Mouse (Mus musculus) megakaryocyte, embryonic 14.5 days (primary cell): ENCODE data around the gene Trim31. TPM values are rescaled to one million over a fixed set of nuclear protein-coding genes. Genes with fewer than 3 reads are reported as not detected.

Experiments used
- H3K27me3 ChIP-seq: replicated peaks from 2 replicates; pipeline ENCODE3; 2012; ENCODE audit warnings: inconsistent platforms
- H3K36me3 ChIP-seq: replicated peaks from 2 replicates; pipeline ENCODE3; 2012; ENCODE audit warnings: low read length, inconsistent platforms, mixed read lengths
- H3K4me1 ChIP-seq: 2 replicates; pipeline ENCODE4 v1.6.1; 2012; ENCODE audit warnings: inconsistent platforms
- H3K4me3 ChIP-seq: replicated peaks from 2 replicates; pipeline ENCODE3; 2012; ENCODE audit warnings: moderate library complexity, mild to moderate bottlenecking, inconsistent platforms
- H3K9me3 ChIP-seq: 2 replicates; pipeline ENCODE4 v1.6.1; 2012; ENCODE audit warnings: inconsistent platforms
- FLI1 ChIP-seq: IDR thresholded peaks from 2 replicates; pipeline ENCODE4 v1.6.1; 2012; ENCODE audit warnings: low read length, inconsistent platforms, mixed read lengths
- GATA1 ChIP-seq: IDR thresholded peaks from 3 replicates; pipeline ENCODE4 v1.6.1; 2012; ENCODE audit warnings: mixed read lengths, low read length, inconsistent platforms, borderline replicate concordance
- polyA plus RNA-seq: library from polyadenylated mRNA; stranded (reverse); fragments of >175 nt; gene quantifications from 2 replicates; pipeline ENCODE4 v1.2.3, GENCODE M21; 2012; ENCODE audit warnings: low replicate concordance; ENCODE audit not compliant: insufficient read depth

Gene Trim31
- polyA plus RNA-seq = not detected in 2 replicates

- Histone ChIP-seq H3K4me1 (peaks cover 28% of the 10 kb centered on the region), H3K36me3 (no peaks in the 10 kb centered on the region), H3K27me3 (peaks cover 47% of the 10 kb centered on the region), H3K4me3 (no peak within 1 kb of the TSS), H3K9me3 (no peaks in the 10 kb centered on the region)
- TF ChIP-seq FLI1 (no peak), GATA1 (no peak)
Measured at GRCm38 (mm10) chr17:36897552-36898205, at the start of gene Trim31. Gene Trim31 (plus strand): TSS chr17:36898118.

DNA sequence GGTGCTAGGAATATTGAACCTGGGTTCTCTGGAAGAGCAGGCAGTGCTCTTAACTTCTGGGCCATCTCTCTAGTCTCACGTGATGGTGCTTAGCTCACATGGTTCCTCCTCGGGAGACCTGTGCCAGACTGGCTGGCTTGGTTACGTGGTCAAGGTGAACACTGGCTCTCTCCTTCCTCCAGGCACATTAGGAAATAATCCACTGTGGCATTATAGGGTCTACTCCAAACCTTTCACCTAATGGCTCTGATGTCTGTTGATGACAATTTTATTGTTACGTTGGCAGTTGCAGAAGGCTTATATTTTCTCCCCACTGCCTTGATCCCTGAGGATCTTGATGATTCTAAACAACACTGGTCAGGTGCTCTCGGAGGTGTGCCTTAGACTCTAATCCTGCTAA, 49.0 kb upstream of the Trim31 start:
- Histone ChIP-seq H3K36me3 (peaks cover 47% of the 10 kb centered on the region), H3K9me3 (no peaks in the 10 kb centered on the region)
- TF ChIP-seq FLI1 (no peak), GATA1 (no peak)

DNA sequence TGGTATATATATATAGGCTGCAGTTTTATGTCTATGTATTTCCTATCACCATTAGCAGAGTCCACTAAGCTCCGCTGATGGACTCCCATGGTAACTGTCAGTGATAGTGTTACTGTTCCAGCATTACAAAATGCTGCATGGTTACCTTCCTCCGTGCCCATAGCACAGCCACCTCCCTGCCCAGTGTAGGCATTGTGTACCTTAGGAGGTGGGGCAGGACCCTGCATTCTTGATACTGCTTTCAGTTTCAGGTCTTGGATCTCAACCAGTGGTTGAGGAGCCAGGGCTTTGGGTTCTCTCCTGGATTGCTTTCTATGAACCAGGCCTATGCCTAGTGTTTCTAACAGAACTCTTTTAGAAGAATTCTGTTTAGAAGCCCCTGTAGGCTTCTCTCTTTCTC, 47.9 kb upstream of the Trim31 start:
- H3K36me3 ChIP-seq = peaks cover 57% of the 10 kb centered on the region
- no peaks in the 10 kb centered on the region for H3K9me3 ChIP-seq
- no peaks in the 10 kb centered on the region for H3K27me3 ChIP-seq
- peak overlapping the region; percentile 44 for H3K4me3 ChIP-seq
- H3K4me1 ChIP-seq = peaks cover 67% of the 10 kb centered on the region
- TF ChIP-seq GATA1 (no peak), FLI1 (no peak)

More for the DNA sequence above, 49.0 kb upstream of the Trim31 start:
- Histone ChIP-seq H3K4me1 (peaks cover 78% of the 10 kb centered on the region), H3K27me3 (no peaks in the 10 kb centered on the region), H3K4me3 (no peak overlapping the region)

GRCm38 (mm10) chr17:36851200-36851599, 46.7 kb upstream of the Trim31 start:
- Histone ChIP-seq H3K4me1 (peaks cover 61% of the 10 kb centered on the region), H3K4me3 (no peak overlapping the region), H3K27me3 (no peaks in the 10 kb centered on the region), H3K9me3 (no peaks in the 10 kb centered on the region), H3K36me3 (peaks cover 67% of the 10 kb centered on the region)
- no peak for TF ChIP-seq FLI1
- TF ChIP-seq GATA1 = no peak

DNA sequence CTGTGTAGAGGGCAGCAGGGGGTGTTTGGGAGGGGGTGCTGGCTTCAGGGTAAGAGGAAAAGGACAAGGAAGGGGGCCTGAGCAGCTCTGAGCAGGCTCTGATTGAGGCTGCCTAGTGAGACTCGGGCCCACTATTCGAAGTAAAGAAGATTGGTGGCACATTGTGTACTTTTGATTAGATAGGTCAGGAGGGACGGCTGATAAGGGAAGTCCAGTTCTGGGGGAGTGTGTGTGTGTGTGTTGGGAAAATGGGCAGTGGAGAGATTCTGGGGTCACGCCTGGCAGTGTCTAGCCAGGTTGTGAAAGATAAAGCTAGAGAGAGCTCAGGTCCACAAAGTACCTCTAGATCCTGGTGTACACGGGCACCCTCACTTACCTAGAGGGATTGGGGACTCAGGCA, 46.3 kb upstream of the Trim31 start:
- H3K36me3 ChIP-seq = peaks cover 68% of the 10 kb centered on the region
- no peak overlapping the region for H3K4me3 ChIP-seq
- no peaks in the 10 kb centered on the region for H3K9me3 ChIP-seq
- peaks cover 61% of the 10 kb centered on the region for H3K4me1 ChIP-seq
- H3K27me3 ChIP-seq = no peaks in the 10 kb centered on the region
- TF ChIP-seq FLI1 (no peak), GATA1 (no peak)

DNA sequence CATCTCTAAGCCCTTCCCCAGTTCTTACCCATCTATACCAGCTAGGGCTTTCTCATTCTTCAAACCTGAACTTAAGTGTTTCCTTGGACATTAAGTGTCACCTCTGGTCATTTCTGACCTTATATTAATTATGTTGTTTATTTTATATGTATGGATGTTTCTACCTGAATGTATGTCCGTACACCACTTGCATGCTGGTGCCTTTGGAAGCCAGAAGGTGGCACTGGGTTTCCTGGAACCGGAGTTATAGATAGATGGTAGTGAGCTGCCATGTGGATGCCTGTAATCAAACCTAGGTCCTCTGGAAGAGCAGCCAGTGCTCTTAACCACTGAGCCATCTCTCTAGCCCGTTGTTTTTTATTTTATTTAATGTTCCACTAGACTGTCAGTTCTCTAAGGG, 42.4 kb upstream of the Trim31 start:
- Histone ChIP-seq H3K4me1 (peaks cover 69% of the 10 kb centered on the region), H3K9me3 (no peaks in the 10 kb centered on the region), H3K4me3 (no peak overlapping the region), H3K36me3 (peaks cover 86% of the 10 kb centered on the region), H3K27me3 (no peaks in the 10 kb centered on the region)
- TF ChIP-seq FLI1 = no peak
- no peak for TF ChIP-seq GATA1

DNA sequence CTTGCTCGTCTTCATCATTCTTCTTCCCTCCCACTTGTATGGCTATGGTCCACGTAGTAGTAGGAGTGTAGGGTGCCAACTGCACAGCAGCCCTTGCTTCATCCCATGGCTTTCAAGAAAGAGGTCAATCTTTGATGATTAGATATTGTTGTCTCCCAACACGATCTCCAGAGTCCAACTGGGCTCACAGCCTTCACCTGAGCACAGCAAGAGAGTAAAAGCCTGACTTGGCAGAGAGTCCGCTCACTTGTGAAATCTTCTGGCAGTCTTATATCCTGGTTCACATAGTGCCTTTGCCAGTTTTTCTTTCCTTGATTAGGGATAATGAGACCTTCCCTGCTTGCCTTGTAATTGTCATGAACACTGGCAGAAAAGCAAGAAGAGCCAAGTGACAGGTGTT, 41.7 kb upstream of the Trim31 start:
- no peak for TF ChIP-seq FLI1
- no peak for TF ChIP-seq GATA1
- H3K36me3 ChIP-seq = peaks cover 78% of the 10 kb centered on the region
- peaks cover 69% of the 10 kb centered on the region for H3K4me1 ChIP-seq
- no peaks in the 10 kb centered on the region for H3K27me3 ChIP-seq
- H3K9me3 ChIP-seq = no peaks in the 10 kb centered on the region
- H3K4me3 ChIP-seq = no peak overlapping the region

DNA sequence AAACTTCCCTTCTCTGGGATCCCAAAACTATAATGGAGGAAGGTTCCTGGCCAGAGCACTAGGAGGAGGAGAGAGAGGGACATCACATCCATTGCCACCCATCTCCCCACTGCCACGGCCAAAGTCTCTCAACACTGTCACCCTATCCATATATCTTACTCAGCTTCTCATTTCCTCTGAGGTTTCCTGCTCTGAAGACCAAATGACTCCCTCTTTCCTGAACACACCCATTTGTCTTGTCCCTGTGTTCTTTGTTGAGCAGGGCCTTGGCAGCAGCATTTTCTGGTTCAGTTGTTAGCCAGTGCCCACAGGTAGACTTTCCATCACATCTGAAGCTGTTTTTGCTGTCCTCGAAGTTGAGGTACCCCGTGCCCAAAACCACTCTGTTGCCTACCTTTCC, 39.7 kb upstream of the Trim31 start:
- H3K4me1 ChIP-seq = peaks cover 76% of the 10 kb centered on the region
- TF ChIP-seq FLI1 (no peak), GATA1 (no peak)
- H3K27me3 ChIP-seq = no peaks in the 10 kb centered on the region
- H3K4me3 ChIP-seq = peak overlapping the region; percentile 81
- H3K9me3 ChIP-seq = no peaks in the 10 kb centered on the region
- H3K36me3 ChIP-seq = peaks cover 59% of the 10 kb centered on the region

DNA sequence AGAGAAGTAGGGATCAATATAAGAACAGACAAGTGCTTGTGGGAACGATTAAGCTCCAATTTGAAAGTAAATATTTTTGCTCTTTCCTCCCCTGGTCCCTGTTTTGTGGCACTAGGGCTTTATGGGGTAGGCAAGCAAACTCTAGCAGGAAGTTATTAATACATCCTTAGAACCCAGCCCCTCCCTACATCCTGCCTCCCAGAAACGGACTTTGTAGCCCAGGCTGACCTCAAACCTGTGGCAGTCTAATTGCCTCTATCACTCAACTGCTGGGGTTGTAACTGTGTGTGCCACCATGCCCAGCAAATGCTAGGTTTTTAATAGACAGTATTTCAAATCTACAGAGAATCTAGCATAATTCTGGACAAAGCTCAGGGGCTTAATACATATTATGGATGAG, 36.2 kb upstream of the Trim31 start:
- TF ChIP-seq GATA1 (no peak), FLI1 (no peak)
- H3K27me3 ChIP-seq = peaks cover 15% of the 10 kb centered on the region
- peaks cover 79% of the 10 kb centered on the region for H3K4me1 ChIP-seq
- peaks cover 26% of the 10 kb centered on the region for H3K36me3 ChIP-seq
- no peaks in the 10 kb centered on the region for H3K9me3 ChIP-seq
- no peak overlapping the region for H3K4me3 ChIP-seq

DNA sequence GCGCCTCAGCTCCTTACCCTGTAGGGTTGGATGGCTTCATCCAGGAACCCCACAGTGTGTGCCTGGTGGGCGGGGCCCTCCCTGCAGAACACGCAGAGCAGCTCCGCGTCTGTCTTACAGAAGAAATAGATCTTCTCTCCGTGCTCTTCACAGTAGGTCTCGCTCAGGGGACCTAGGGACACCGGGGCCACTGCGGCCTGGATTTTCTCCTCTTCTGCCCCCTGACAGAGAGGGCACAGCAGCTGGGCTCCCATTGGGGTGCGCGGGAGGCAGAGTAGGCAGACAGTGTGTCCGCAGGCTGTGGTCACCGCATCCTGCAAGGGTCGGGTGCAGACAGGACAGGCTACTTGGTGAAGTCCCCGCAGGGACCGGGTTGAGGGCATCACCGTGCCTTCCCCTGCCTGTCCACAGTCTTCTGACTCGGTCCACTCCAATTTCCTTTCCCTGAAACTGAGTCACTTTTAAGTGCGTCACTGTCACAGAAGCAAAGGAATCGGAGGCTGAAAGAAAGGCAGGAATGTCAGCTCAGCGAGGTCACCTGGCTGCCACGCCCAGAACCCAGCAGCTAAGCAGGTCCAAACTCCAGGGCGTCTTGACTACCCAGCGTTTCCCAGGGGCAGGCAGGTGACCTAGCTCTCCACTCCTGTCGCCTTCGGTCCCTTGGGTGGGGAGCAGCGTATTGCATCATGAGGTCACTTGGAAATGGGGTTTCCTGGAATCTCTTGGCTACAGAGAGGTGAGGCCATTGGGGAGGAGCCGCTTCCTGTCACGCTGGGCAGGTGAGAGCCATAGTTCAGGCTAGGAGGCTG, 31.0 kb upstream of the Trim31 start, which contains the start of gene Trim15:
Gene Trim15, minus strand, starts transcription at position 492 of the 809 bp plus-strand sequence.
- TF ChIP-seq FLI1 = no peak
- no peak for TF ChIP-seq GATA1
- H3K36me3 ChIP-seq = no peaks in the 10 kb centered on the region
- H3K4me3 ChIP-seq = peak within 1 kb of the TSS; percentile 88
- peaks cover 40% of the 10 kb centered on the region for H3K27me3 ChIP-seq
- H3K4me1 ChIP-seq = peaks cover 58% of the 10 kb centered on the region
- H3K9me3 ChIP-seq = no peaks in the 10 kb centered on the region
